Mouse (Mus musculus) intestine, embryonic 16.5 days (tissue): ENCODE measurements around the gene Pcsk6. TPM values are rescaled to one million over a fixed set of nuclear protein-coding genes. Genes with fewer than 3 reads are reported as not detected.

ENCODE experiments used
- ATAC-seq: fragments of 200-750 bp; cut with Nextera tagmentation; 2 replicates; pipeline ENCODE4 v1.8.0; 2017; ENCODE audit warnings: moderate TSS enrichment, moderate library complexity
- H3K27ac ChIP-seq: fragments of 300-500 bp; sonication (generic); 2 replicates; pipeline ENCODE4 v1.5.1; 2014; ENCODE audit warnings: mild to moderate bottlenecking, low read length
- H3K27me3 ChIP-seq: fragments of 300-500 bp; sonication (generic); replicated peaks from 2 replicates; pipeline ENCODE4 v1.6.1; 2014; ENCODE audit warnings: low read length, control low read depth, mixed read lengths; ENCODE audit not compliant: control insufficient read depth, insufficient read depth
- H3K36me3 ChIP-seq: fragments of 300-500 bp; sonication (generic); 2 replicates; pipeline ENCODE4 v1.6.1; 2014; ENCODE audit warnings: low read length, control low read depth; ENCODE audit not compliant: control insufficient read depth, insufficient read depth
- H3K4me1 ChIP-seq: fragments of 300-500 bp; sonication (generic); 2 replicates; pipeline ENCODE4 v1.6.1; 2014; ENCODE audit warnings: low read length, control low read depth, mixed read lengths; ENCODE audit not compliant: control insufficient read depth, insufficient read depth
- H3K4me2 ChIP-seq: fragments of 300-500 bp; sonication (generic); 2 replicates; pipeline ENCODE4 v1.6.1; 2014; ENCODE audit warnings: low read depth, low read length, control low read depth
- H3K4me3 ChIP-seq: fragments of 300-500 bp; sonication (generic); 2 replicates; pipeline ENCODE4 v1.5.1; 2014; ENCODE audit warnings: mild to moderate bottlenecking, low read length
- H3K9ac ChIP-seq: fragments of 300-500 bp; sonication (generic); 2 replicates; pipeline ENCODE4 v1.6.1; 2014; ENCODE audit warnings: low read depth, low read length
- H3K9me3 ChIP-seq: fragments of 300-500 bp; sonication (generic); 2 replicates; pipeline ENCODE4 v1.6.1; 2016; ENCODE audit warnings: low read length, control low read depth; ENCODE audit not compliant: control insufficient read depth
- WGBS: fragments of 180-500 bp; shearing (Covaris S2); extraction: QIAGEN DNeasy Blood & Tissue Kit; methylation state at CpG from one replicate; pipeline ENCODE4 v1.1.7; 2014; 5-methylcytosine and 5-hydroxymethylcytosine counted together
- polyA plus RNA-seq: library from polyadenylated mRNA; unstranded; fragments of >200 nt; fragmentation: Nextera tagmentation; extraction: Ambion mirVana; gene quantifications from 2 replicates; pipeline ENCODE4 v1.2.1, GENCODE M21; 2015

The Pcsk6 gene
- polyA plus RNA-seq, 1 experiment from 2014 or later = 2.3 TPM

DNA sequence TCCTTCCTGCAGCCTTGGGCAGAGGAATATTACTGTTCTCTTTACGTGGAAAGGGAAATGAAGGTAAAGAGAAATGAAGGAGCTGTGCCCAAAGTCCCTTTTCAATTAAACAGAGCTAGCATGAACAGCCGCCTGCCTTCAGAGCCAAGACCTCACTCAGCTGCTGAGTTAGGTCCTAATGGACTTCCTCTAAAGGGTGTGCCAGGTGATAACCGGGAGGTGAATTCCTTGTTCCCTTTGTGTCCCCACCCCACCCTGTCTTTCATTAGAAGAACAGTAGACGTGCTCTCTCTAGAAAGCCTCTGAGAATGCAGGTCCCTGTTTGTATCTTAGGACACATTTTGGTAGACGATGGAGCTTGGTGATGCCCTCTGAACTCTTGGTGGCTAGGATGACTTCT is 33.7 kb downstream of the Pcsk6 start:
- Histone ChIP-seq H3K4me3 (no peak overlapping the region), H3K9me3 (no peaks in the 10 kb centered on the region), H3K9ac (no peak overlapping the region), H3K36me3 (no peaks in the 10 kb centered on the region), H3K27ac (no peak overlapping the region), H3K4me1 (no peaks in the 10 kb centered on the region), H3K27me3 (no peaks in the 10 kb centered on the region), H3K4me2 (no peak overlapping the region)
- 0 out of 2 replicates have a peak, but pooled peaks have one; percentile 42 for ATAC-seq
- WGBS = 69% methylated on average over 5 of the region's 5 CpGs

GRCm38 (mm10) chr7:65901231-65901630 is 39.7 kb downstream of the Pcsk6 start:
- 0 out of 2 replicates have a peak, but pooled peaks cover 3% of the 10 kb centered on the region for H3K4me1 ChIP-seq
- no peaks in the 10 kb centered on the region for H3K9me3 ChIP-seq
- H3K9ac ChIP-seq = no peak overlapping the region
- H3K27me3 ChIP-seq = peaks cover 4% of the 10 kb centered on the region; the same call in 1 of the 2 replicates
- 75% methylated on average over 11 of the region's 11 CpGs for WGBS
- ATAC-seq = no peak
- H3K4me2 ChIP-seq = no peak overlapping the region
- H3K4me3 ChIP-seq = no peak overlapping the region
- H3K27ac ChIP-seq = no peak overlapping the region
- no peaks in the 10 kb centered on the region for H3K36me3 ChIP-seq

GRCm38 (mm10) chr7:65902471-65903180 is 41.1 kb downstream of the Pcsk6 start:
- 24% methylated on average over 13 of the region's 13 CpGs for WGBS
- Histone ChIP-seq H3K27me3 (peaks cover 4% of the 10 kb centered on the region; the same call in 1 of the 2 replicates), H3K9me3 (no peaks in the 10 kb centered on the region), H3K9ac (no peak overlapping the region), H3K27ac (peak overlapping the region; percentile 65), H3K4me2 (0 out of 2 replicates have a peak overlapping the region, but pooled peaks have one; percentile 7), H3K4me3 (no peak overlapping the region), H3K4me1 (peaks cover 6% of the 10 kb centered on the region; the same call in 1 of the 2 replicates), H3K36me3 (no peaks in the 10 kb centered on the region)
- peak; percentile 85 for ATAC-seq

DNA sequence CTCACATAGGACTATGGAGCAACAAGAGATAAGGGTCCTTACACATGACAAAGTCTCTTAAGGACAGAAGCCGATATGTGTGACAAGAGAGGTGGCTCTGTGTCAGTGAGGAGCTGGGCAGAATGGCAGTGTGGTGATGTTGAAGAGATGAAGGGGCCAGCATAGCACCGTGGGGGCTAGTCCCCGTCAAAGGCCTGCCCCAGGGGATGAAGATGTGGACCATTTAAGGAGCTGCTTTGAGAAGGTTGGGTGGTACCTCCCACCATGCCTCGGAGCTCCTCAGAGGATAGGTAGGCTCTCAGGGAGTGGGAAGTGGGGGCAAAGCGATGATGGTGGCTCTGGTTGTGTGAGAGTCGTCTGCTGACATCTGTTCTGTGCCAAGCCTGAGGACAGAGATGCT is 41.9 kb downstream of the Pcsk6 start:
- no peaks in the 10 kb centered on the region for H3K36me3 ChIP-seq
- H3K4me2 ChIP-seq = no peak overlapping the region
- H3K4me3 ChIP-seq = no peak overlapping the region
- H3K4me1 ChIP-seq = peaks cover 6% of the 10 kb centered on the region; the same call in 1 of the 2 replicates
- 81% methylated on average over 6 of the region's 6 CpGs for WGBS
- peaks cover 4% of the 10 kb centered on the region; the same call in 1 of the 2 replicates for H3K27me3 ChIP-seq
- no peak overlapping the region for H3K9ac ChIP-seq
- H3K27ac ChIP-seq = 0 out of 2 replicates have a peak overlapping the region, but pooled peaks have one; percentile 0
- no peak for ATAC-seq
- H3K9me3 ChIP-seq = no peaks in the 10 kb centered on the region

DNA sequence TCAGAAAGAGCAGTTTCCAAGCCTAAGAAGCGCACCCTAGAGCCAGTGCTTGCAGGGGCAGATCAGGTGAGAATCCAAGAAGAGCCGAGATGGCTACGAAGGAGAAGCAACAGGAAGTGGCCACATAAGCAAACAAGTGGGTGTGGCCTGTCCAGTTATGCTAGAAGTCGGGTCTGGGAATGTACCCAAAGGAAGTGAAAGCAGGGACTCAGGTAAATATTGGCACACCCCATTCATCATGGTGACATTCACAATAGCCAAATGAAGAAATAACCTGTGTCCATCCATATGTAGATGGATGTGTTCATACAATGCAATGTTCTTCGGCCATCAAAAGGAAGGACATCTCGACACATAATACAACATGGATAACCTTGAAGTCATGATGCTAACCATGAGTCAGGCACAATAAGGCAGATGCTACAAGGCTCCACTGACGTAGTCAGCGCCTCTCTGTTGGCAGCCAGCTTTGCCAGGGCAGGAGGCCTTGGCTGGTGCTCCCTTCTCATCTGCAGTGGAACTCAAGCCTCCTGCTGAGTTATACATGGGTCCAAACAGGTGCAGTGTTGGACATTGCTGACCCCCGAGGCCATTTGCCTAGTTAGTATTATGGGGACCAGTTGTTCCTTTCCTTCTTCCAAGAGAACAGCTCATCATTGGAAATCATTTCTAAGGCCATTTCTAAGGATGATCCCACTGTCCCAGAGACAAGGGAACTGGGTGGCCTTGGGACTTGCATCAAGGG is 45.2 kb downstream of the Pcsk6 start:
- peaks cover 4% of the 10 kb centered on the region; the same call in 1 of the 2 replicates for H3K27me3 ChIP-seq
- ATAC-seq = no peak
- H3K4me1 ChIP-seq = peaks cover 6% of the 10 kb centered on the region; the same call in 1 of the 2 replicates
- 75% methylated on average over 9 of the region's 9 CpGs for WGBS
- H3K36me3 ChIP-seq = no peaks in the 10 kb centered on the region
- no peak overlapping the region for H3K4me2 ChIP-seq
- H3K9ac ChIP-seq = no peak overlapping the region
- H3K27ac ChIP-seq = no peak overlapping the region
- no peak overlapping the region for H3K4me3 ChIP-seq
- no peaks in the 10 kb centered on the region for H3K9me3 ChIP-seq

- H3K9me3 ChIP-seq = no peaks in the 10 kb centered on the region
- H3K4me3 ChIP-seq = no peak overlapping the region
- peak; percentile 64; the same call in 1 of the 2 replicates for ATAC-seq
- H3K4me1 ChIP-seq = peaks cover 2% of the 10 kb centered on the region; the same call in 1 of the 2 replicates
- H3K27me3 ChIP-seq = no peaks in the 10 kb centered on the region
- 62% methylated on average over 12 of the region's 12 CpGs for WGBS
- H3K27ac ChIP-seq = no peak overlapping the region
- H3K9ac ChIP-seq = no peak overlapping the region
- no peaks in the 10 kb centered on the region for H3K36me3 ChIP-seq
- H3K4me2 ChIP-seq = no peak overlapping the region
Measured at GRCm38 (mm10) chr7:65909343-65910127, 48.0 kb downstream of the Pcsk6 start.

DNA sequence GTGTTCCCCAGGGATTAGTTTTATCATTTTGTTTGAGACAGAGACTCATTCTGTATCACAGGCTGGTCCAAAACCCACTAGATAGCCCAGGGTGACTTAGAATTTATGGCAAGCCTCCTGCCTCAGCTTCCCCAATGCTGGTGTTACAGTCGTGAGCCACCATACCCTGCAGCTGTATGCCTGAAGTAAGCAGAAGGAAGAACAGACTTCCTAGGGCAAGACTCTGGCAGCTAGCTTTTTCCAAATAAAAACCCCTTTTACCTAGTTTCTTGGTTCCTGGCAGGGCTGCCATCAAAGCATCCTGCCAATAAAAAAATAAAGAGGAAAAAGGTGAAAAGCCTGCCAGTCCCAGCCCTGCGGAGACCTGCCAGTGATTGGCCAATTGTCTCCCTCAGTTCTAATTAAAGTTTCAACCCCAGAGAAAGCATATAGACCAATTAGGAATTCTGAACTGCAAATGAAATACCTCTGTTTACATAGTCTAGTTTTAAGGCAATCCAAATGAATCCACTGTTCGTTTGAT is 51.6 kb downstream of the Pcsk6 start:
- Histone ChIP-seq H3K4me1 (no peaks in the 10 kb centered on the region), H3K9me3 (no peaks in the 10 kb centered on the region), H3K27me3 (no peaks in the 10 kb centered on the region), H3K4me2 (no peak overlapping the region), H3K9ac (no peak overlapping the region), H3K36me3 (no peaks in the 10 kb centered on the region), H3K4me3 (no peak overlapping the region), H3K27ac (no peak overlapping the region)
- WGBS = 70% methylated on average over 3 of the region's 3 CpGs
- ATAC-seq = no peak

- H3K4me3 ChIP-seq = no peak overlapping the region
- H3K4me2 ChIP-seq = no peak overlapping the region
- no peaks in the 10 kb centered on the region for H3K36me3 ChIP-seq
- peak; percentile 43; the same call in 1 of the 2 replicates for ATAC-seq
- H3K27me3 ChIP-seq = no peaks in the 10 kb centered on the region
- H3K9ac ChIP-seq = no peak overlapping the region
- H3K9me3 ChIP-seq = no peaks in the 10 kb centered on the region
- WGBS = 41% methylated on average over 11 of the region's 11 CpGs
- no peaks in the 10 kb centered on the region for H3K4me1 ChIP-seq
- no peak overlapping the region for H3K27ac ChIP-seq
Measured at GRCm38 (mm10) chr7:65914761-65915301, 53.3 kb downstream of the Pcsk6 start.
